Mouse (Mus musculus) forebrain, embryonic 10.5 days (tissue): ENCODE results near the gene Sult6b2. TPM values are rescaled to one million over a fixed set of nuclear protein-coding genes. Genes with fewer than 3 reads are reported as not detected.

ENCODE experiments used
- DNase-seq: peaks from one replicate; pipeline ENCODE4 v3.0.0-alpha.2; 2017; ENCODE audit warnings: low spot score; ENCODE audit errors: extremely low spot score
- H3K27ac ChIP-seq: fragments of 300-500 bp; sonication (generic); 2 replicates; pipeline ENCODE4 v1.5.1; 2016; ENCODE audit warnings: mild to moderate bottlenecking
- H3K27me3 ChIP-seq: fragments of 300-500 bp; sonication (generic); 2 replicates; pipeline ENCODE4 v1.6.1; 2016; ENCODE audit warnings: mild to moderate bottlenecking; ENCODE audit not compliant: poor library complexity, severe bottlenecking
- H3K36me3 ChIP-seq: fragments of 300-500 bp; sonication (generic); replicated peaks from 2 replicates; pipeline ENCODE4 v1.6.1; 2016; ENCODE audit warnings: mild to moderate bottlenecking, moderate library complexity
- H3K4me1 ChIP-seq: fragments of 300-500 bp; sonication (generic); 2 replicates; pipeline ENCODE4 v1.6.1; 2016
- H3K4me3 ChIP-seq: fragments of 300-500 bp; sonication (generic); 2 replicates; pipeline ENCODE4 v1.5.1; 2016; ENCODE audit warnings: mild to moderate bottlenecking, moderate library complexity
- H3K9me3 ChIP-seq: fragments of 300-500 bp; sonication (generic); 2 replicates; pipeline ENCODE4 v1.6.1; 2016; ENCODE audit warnings: mild to moderate bottlenecking, moderate library complexity
- WGBS: fragments of 180-500 bp; shearing (Covaris S2); methylation state at CpG from one replicate; pipeline ENCODE4 v1.1.7; 2016; 5-methylcytosine and 5-hydroxymethylcytosine counted together
- polyA plus RNA-seq: library from polyadenylated mRNA; unstranded; fragments of >200 nt; fragmentation: Nextera tagmentation; extraction: Ambion mirVana; gene quantifications from 2 replicates; pipeline ENCODE4 v1.2.1, GENCODE M21; 2016

Sult6b2 gene
- polyA plus RNA-seq, 1 experiment from 2014 or later: 0.06 TPM

DNA sequence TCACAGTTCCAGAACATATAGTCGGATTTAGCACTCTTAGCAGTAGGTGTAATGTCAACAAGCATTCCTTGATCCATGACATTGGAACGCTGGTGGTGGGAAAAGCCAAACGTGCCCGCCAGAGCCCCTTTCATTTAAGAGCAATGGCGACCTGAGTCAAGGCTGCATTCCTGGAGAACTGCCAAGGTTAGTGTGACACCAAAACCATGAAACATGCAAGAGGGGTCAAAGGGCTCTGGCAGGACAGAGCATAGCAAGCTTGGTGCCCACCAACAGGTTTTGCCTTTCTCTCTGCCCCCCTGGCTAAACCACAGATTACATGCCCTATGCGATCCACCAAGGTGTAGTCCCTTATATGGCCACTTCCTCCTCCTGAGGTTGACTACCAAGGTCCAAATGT lies 65.7 kb downstream of the Sult6b2 start:
- no peaks in the 10 kb centered on the region for H3K27me3 ChIP-seq
- WGBS: 88% methylated on average over 6 of the region's 6 CpGs
- H3K36me3 ChIP-seq: no peaks in the 10 kb centered on the region
- no peak overlapping the region for H3K4me3 ChIP-seq
- H3K27ac ChIP-seq: no peak overlapping the region
- H3K4me1 ChIP-seq: no peaks in the 10 kb centered on the region
- DNase-seq: no peak
- no peaks in the 10 kb centered on the region for H3K9me3 ChIP-seq

DNA sequence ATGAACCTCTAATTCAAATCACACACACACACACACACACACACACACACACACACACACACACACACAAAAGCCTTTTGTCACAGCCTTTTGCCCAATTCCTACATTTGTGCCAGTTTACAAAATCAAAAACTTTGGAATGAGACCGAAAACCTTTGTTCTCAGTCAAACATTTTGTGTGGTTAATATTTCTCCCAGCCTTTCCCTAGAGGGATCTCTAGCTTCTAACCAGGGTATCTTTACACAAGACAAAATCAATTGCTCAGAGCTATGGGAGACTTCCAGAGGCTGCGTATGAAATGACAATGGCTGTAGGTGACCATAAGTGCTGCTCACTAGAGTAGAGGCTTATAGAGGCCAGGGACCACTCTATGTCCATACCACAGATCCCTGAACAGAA lies 66.1 kb downstream of the Sult6b2 start:
- 94% methylated on average over 2 of the region's 2 CpGs for WGBS
- H3K4me3 ChIP-seq: no peak overlapping the region
- H3K4me1 ChIP-seq: no peaks in the 10 kb centered on the region
- H3K9me3 ChIP-seq: no peaks in the 10 kb centered on the region
- no peak overlapping the region for H3K27ac ChIP-seq
- no peaks in the 10 kb centered on the region for H3K36me3 ChIP-seq
- H3K27me3 ChIP-seq: no peaks in the 10 kb centered on the region
- no peak for DNase-seq

DNA sequence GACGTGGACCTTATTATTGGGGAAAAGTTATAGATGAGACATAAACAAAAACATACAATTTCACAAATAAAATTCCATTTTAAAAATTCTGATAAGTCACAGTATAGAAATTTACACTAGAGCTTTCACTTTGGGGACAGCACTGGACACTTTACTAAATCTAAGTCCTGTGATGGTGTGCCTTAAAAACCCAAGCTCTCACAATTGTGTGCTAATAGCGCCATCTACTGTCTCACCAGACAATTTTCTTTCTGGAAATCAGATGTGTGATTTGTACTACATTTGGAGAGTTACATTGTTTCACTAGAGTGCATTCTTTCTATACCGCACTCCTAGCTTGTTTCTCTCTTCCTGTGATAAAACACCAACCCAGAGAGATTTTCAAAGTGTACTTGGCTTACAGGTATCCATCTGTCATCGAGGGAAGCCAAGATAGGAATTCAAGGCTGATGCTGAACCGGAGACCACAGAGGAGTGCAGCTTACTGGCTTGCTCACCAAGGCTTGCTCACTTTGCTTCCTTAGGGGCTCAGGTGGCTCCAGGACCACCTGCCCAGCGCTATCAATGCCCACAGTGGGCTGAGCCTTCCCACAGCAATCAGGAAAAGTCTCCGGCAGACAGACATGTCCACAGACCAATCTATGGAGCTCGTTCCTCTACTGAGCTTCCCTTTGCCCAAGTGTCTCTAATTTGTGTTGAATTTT lies 68.8 kb downstream of the Sult6b2 start:
- Histone ChIP-seq H3K36me3 (no peaks in the 10 kb centered on the region), H3K27me3 (no peaks in the 10 kb centered on the region), H3K4me3 (no peak overlapping the region), H3K27ac (no peak overlapping the region), H3K4me1 (no peaks in the 10 kb centered on the region), H3K9me3 (no peaks in the 10 kb centered on the region)
- DNase-seq: no peak
- 56% methylated on average over 8 of the region's 8 CpGs for WGBS

Other genes starting within 250 kb of the Sult6b2 start
- gene Kcnj8, start 232.9 kb downstream of the Sult6b2 start, polyA plus RNA-seq: 0.26 and 0.89 TPM in 2 replicates
- gene Abcc9, start 102.2 kb downstream of the Sult6b2 start, polyA plus RNA-seq: 0.73 and 1.0 TPM in 2 replicates
- 68.9 and 70.6 TPM in 2 replicates for gene Cmas, start 47.8 kb downstream of the Sult6b2 start, polyA plus RNA-seq
- 2.3 and 2.6 TPM in 2 replicates for gene St8sia1, start 159.9 kb upstream of the Sult6b2 start, polyA plus RNA-seq